Mouse (Mus musculus) monocyte, adult 59 days (primary cell): ENCODE measurements around the gene Gm6657. TPM values are rescaled to one million over a fixed set of nuclear protein-coding genes. Genes with fewer than 3 reads are reported as not detected.

Experiments used
- total RNA-seq, 2 experiments: library from RNA; stranded (reverse); gene quantifications; one replicate each; pipeline ENCODE4 v1.2.4; 2023

Gm6657 gene
- not detected for total RNA-seq

GRCm38 (mm10) chr12:78193942-78194341 lies at the start of gene Gm6657:
TSS of gene Gm6657 (plus strand) at chr12:78194242.

GRCm38 (mm10) chr12:78225707-78226518 lies 31.9 kb downstream of the Gm6657 start, which contains the start of gene Gphn:
TSS of gene Gphn (plus strand) at chr12:78226379.

Other genes with a start within 250 kb of the Gm6657 start
- gene Gphn, start 32.1 kb downstream of the Gm6657 start, total RNA-seq: 10 to 100 TPM; 12.1 to 13.8 TPM